Mouse (Mus musculus) layer of hippocampus, postnatal 25 days (tissue): ENCODE data around the gene Sema4d. TPM values are rescaled to one million over a fixed set of nuclear protein-coding genes. Genes with fewer than 3 reads are reported as not detected.
"Not testable (repeated sequence)": the region's sequence is repeated elsewhere in the genome, so short reads cannot be mapped to it uniquely, and the experiment has no call there.

Source experiments
- DNase-seq, 2 experiments: peaks; one replicate each; pipeline ENCODE4 v3.0.0; 2022; ENCODE audit warnings: mixed read lengths in 2 of 2, low spot score in 1 of 2; ENCODE audit errors: extremely low spot score in 1 of 2
- total RNA-seq, 2 experiments: library from RNA; stranded (reverse); gene quantifications; 2 replicates each; pipeline ENCODE4 v1.2.3; 2021

Sema4d gene
- total RNA-seq = 100 to 1,000 TPM; 127 to 132 TPM

DNA sequence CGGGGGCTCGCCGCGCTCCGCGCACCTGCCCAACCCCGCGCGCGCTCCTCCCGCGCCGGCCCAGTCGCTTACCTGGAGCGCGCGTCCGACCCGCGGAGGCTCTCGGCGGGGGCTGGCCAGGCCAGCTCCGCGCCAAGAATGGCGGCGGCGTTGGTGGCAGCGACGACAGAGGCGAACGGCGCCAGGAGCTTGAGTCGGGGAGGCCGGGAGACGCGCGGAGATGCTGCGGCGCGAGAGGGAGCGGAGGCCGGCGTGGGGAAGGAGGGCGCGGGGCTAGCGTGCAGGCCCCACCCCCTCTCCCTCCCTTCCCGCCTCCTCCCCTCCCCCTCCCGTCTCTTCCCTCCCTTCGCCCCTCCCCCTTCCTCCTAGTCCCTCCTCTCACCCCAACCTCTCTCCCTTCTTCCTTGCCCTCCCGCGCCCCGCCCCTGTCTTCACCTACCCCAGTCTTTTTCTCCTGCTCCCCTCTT lies at the start of gene Sema4d:
Sema4d (minus strand) TSS at position 323 of the 467 bp plus-strand sequence.
- DNase-seq = peak; percentile 58 to 69

DNA sequence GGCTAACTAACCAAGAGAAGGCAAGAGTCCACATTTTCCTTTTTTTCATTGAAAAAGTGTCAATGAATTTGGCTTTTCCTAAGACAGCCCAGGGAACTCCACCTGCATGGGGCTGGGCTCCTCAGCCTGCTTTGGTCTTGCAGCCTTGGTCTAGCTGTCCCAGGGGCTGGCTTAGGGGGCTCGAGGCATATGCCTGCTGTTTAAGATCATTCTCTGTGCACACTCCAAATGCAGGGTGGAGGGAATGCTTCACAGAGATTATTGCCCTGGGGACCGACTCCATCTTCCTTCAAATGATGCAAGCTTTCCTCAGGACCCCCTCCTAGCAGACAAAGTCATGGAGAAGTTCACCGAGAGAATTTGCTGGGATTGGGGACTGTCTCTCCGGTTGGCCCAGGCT lies 49.8 kb upstream of the Sema4d start:
- no peak for DNase-seq

DNA sequence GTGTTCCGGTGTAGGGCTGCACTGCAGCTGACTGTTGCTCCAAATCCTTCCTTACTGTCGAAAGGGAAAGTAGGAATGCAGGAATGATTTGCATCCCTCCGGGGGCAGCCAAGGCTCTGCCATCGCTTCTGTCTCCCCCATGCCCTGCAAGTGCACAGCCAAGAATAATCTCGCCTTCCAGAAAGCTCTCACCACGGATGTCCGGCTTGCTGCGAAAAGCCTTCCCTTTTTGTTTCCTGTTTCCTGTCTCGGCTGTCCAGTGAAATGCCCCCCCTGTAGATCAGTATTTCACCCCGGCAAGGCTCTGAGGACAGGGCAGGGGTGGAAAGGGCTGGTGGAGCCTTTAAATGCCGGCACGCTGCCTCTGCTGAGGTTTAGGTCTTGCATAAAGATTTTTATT lies 49.2 kb upstream of the Sema4d start:
- DNase-seq = no peak

DNA sequence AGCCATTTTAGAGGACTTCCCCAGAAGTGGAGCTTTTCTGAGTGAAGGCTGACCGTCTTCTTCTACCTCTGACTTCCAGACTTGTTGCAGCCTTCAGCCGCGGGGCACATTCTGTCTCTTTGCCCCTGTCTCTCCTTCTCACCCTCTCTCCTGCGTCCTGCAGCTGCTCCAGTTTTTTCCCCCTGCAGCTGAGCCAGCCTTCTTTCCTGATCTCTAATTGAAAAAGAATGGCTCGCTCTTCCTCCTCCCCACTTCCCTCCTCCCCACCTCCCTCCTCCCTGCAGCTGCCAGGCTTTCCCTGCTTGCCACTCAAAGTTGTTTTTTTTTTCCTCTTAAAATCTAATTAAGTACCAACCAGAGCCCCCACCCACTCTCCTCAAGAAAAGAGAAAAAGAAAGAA lies 48.6 kb upstream of the Sema4d start:
- DNase-seq = no peak

DNA sequence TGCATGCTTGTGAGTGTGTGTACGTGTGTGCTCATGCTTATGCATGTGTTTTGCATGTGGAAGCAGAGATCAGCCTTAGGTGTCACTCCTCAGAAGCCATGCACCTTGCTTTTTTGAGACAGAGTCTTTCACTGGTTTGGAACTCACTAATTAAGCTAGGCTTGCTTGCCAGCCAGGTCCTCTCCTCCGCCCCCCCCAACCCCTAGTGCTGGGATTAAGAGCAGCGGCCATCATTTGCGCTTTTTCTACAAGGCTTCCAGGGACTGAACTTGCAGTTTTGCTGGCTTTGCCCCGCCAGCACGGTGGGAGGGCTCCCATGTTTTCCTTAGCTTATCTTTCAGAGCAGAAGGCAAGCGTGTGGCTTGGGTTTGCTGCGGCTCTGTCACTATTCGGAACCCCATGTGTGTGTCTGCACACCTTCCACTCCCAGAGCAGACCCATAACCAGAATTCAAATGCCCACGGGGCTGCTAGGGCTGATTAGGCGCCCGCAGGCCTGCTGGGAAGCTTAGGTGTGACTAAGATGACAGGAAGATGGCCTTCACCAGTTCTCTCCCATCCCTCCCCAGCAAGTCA lies 48.1 kb upstream of the Sema4d start:
- DNase-seq = no peak

DNA sequence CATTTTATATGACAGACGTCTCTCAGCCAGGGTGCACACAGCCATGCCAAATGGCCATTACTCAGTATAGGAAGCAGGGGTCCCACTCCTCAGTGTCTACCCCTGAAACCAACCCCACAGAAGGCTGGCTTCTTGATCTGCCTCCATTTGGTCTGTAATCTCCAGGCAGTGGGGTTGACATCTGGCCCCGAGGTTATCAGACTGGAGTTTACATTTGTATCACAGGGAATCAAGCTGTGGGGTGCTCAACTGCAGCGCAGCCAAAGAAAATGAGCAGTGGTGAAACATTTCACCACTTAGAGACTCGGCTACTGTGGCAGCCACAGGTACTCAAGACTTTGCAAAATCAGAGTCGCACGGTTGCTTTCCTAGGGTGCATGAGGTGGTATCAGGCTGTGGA lies 47.2 kb upstream of the Sema4d start:
- no peak for DNase-seq

DNA sequence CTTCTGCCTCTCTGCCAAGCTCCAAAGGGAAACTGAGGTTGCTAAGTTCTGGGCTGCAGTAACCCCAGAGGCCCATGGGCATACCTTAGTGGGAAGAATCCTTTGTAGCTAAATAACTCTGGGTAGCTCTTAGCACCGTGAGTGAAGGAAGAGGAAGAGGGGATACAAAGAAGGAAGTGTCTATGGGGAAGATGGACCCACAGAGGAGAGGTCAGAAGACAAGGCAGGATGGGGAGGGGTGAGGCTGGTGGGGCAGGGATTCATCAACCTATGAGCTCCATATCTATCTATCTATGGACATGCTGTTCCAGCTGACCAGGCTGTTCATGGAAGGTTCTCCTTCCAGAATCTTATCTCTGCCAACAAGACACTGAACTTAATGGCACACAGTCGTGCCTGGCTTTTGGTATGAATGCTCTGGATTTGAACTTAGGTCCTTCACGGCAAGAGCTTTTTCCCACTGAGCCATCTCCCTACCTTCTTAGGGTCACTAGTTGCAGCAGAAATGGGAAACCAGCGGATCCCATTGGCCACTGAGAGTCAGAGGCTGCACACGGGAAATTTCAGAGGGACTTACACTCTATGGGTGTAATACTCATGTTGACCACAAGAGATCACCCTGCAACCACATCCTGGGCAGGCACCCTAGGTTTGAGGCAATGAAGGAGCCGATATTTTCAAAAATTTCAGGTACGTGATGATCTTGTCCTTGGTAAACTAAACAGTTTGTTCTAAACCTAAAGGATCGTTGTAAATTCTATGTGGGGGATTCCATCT lies 45.9 kb upstream of the Sema4d start:
- peak in 1 of 2 experiments; percentile 34 for DNase-seq

DNA sequence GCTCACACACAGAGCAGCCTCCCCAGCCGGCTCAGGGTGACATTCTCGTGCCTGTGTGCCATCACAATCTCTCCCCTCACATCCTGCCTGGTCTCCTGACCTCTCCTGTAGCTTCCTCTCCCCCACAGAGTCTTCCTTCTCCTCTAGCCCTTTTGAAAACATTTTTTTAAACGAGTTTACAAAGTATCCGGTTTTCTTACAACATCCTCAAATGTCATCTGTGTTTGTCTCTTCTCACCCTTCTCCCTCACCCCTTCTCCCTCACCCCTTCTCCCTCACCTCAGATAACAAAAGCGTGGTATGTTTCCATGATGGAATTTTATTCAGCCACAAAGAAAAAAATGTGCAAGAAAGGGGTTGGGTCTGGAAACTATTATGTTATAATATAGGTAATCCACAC lies 43.9 kb upstream of the Sema4d start:
- DNase-seq = no peak

DNA sequence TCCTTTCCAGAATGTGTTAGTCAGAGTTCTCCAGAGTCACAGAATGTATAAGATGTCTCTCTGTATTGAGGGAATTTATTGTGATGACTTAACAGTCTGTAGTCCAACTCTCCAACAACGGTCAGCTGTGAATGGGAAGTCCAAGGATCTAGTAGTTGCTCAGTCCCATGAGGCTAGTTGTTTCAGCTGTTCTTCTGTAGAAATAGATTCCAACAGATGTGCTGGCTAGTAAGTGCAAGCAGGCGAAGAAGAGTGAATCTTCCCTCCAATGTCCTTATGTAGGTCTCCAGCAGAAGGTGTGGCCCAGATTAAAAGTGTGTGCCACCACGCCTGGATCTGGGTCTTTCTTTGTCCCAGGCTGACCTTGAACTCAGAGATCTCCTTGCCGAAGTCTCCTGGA lies 41.7 kb upstream of the Sema4d start:
- not testable (repeated sequence) for DNase-seq

DNA sequence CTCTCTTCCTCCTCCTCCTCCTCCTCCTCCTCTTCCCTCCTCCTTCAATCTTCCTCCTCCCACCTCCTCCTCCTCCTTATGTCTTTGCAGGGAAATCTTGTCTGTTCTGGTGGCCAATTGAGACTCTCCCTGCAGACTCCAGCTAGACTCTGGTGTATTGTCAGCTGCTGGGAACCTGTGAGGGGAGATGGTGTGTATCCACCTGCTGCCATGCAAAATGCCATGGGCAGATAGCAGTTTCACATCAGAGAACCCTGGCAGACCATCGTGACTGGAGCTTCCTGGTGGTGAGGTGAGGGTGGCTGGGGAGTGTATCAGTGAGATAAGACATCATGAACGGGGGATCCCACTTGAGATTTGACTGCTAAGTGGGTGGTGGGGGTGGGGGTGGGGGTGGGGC lies 41.0 kb upstream of the Sema4d start:
- no peak for DNase-seq

DNA sequence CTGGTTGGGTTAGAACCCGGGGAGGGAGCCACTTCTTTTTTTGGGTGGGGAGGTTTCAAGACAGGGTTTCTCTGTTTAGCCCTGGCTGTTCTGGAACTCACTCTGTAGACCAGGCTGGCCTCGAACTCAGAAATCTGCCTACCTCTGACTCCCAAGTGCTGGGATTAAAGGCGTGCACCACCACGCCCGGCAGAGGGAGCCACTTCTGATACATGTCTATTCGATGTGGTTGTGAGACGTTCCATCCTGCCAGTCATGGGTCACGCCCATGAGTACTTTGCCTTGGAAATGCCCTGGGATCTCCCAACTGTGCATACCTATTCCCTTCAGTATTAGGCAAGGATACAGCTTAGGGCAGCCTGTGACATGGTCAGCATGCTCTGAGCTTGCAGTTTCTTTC lies 40.5 kb upstream of the Sema4d start:
- DNase-seq = not testable (repeated sequence)

DNA sequence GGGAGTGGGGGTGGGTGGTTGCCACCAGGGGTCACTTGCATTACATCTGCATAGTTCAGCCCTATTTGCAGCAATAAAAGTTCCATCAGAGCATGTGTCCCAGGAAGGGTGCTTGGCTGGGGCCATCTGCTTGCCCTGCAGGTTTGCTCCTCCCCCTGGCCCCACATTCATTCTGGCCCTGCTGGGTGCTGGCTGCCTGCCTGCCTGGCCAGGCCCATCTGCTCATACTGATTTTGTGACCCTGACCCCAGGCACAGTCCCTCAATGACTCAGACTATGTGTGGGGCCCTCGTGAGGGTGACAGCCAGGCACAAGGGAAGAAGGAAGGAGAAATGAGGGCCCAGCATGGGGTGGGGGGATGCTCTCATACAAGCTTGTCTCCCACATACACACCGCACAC lies 40.1 kb upstream of the Sema4d start:
- DNase-seq = no peak

DNA sequence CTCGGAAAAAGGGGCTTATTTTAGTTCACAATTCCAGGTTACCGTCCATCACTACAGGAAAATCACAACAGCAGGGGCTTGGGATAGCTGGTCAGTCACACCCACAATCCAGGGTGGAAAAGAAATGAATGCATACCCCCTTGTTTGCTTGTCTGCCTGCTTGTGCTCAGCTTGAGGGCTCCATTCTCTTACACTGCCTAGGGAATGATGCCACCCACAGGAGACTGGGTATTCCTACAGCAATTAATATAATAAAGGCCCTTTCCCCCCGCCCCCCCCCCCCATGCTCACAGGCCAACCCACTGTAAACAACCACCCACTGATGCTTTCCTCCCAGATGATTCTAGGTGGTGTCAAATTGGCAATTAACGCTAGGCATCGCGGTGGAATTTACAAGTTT lies 38.9 kb upstream of the Sema4d start:
- no peak for DNase-seq

DNA sequence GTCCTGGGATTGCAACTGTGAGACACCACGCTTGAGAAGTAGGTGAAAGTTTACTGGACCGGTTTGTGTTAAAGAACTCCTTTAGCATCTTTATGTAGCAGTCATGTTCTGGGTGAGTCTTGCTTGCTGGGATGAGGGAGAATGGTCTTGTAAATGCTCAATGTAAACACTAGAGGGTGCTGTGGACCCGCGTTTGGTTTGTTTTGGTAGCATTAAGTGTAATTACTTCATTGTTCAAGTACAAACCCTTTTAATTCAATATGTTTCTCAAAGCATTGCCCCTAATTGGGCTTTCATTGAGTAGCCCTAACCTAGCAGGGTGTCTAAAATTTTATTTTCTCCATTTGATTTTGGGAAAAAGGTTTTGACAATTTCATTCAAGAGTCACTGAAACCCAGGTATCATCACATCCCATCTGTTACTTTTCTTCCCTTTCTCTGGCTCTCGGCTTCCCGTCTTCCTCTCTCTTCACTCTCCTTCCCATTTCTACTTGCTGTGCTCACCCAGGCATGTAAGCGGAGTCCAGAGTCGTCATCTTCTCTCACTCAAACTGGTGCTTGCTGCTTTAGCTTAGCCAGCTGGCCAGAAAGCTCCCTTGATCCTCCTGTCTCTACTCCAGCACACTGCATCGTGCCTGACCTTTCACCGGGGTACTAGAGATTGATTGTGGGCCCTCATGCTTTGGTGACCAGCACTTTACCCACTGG lies 37.4 kb upstream of the Sema4d start:
- DNase-seq = peak in 1 of 2 experiments; percentile 52

DNA sequence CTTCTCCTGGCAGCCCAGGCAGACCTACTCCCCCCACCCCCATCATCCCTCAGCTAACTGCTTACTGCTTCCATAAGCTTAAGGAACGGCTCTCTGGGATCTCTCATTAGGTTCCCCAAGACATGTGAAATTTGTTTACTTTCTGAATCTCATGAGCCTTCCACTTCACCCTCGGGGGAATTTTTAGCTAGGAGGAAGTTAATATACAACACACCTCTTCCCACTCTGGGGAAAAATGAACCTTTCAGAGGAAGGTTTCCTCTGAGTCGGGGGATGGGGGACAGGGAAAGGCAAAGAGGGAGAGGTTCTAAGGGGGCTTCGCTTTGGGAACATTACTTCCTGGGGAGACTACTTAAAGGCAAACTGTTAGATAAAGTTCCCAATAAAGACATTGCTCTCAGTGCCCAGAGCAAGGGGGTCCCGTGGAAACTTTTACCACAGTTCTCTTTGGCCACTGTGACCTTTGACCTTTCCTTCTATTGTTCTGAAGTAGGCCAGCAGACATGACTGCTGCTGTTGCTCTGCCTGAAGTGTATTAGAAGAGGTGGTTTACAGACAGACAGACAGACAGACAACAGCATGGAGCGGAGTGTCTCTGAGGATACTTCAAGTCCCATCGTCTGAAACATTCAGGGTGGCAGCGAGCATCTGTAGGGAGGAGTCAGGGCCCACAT lies 30.4 kb upstream of the Sema4d start:
- no peak for DNase-seq

DNA sequence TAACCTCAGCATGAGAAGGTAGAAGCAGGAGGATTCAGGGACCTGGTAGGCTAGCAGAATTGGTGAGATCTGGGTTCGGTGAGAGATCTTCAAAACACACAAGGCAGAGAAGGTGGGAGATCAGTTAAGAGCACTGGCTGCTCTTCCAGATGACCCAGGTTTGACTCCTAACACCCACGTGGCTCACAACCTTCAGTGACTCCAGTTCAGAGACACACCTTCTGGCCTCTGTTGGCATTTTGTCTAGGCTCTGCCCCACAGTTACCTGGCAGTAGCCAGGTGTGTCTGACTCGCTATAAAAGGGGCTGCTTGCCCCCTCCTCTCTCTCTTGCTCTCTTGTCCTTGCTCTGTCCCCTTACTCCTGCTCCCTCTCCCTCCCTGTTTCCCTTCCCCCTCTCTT lies 28.4 kb upstream of the Sema4d start:
- DNase-seq = no peak

DNA sequence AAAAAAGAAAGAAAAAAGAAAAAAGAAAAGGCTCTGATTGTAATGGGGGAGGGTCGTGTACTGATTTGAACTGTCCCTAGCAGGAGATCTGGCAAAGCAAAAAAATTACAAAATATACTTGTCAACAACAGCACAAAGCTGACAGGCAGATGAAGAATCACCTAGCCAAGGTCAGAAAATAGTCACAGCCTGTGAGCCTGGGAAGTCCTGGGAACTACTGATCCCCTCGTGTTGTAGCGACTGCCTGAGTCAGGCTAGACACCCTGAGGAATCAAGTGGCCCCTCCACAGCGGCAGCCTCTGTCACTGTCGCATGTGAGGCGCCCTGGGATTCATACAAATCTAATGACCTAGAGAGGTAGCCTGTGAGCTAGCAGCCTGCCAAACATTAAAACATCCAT lies 25.8 kb upstream of the Sema4d start:
- no peak for DNase-seq

DNA sequence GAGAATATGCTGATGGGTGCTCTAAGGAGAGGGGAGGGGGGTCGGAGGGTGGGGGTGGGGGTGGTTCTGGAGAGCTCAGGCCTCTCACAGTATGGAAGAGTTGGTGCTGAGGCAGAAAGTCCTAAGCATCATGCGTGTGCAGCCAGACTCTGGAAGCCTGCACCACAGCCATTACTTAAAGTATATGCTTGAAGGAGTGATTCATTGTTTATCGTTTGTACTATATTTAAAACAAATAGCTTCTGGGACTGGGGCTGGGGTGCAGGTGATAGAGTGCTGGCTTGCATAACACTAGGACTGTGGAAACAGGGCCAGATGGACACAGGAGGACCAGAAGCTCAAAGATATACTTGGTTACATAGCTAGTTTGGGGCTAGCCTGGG lies 25.4 kb upstream of the Sema4d start:
- DNase-seq = no peak

DNA sequence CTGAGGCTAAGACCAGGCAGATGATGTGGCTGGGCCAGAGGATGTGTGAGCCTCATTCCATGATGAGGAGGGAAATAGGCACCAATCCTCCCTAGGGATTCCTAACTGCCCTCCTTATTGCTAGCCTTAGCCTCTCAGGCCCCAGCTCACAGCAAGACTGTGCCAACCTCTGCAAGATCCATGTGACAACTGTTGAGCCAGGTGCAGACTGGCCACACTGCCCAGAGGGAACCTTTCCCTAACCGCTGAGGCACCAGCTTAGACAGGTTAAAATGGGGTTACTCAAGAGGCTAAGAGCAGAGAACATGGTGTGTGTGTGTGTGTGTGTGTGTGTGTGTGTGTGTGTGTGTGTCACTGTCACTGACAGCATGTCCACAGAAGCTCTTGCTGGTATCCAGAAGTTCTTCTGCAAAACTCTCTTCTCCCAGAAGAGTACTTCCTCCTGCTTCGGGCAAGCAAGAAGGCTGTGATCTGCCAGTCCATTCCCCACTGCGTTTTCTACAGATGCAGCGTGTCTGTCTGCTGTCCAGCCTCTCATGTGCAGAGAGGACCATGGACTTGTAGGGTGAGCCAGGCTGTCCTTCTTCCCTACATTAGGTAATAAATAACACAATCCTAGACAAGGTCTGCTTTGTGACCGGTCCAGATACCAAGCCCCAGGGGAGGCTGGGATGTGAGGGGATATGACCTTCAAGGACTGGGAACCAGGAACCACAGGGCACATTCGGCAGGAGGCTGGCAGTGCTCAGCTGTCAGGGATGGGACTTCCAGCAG lies 24.8 kb upstream of the Sema4d start:
- DNase-seq = no peak

DNA sequence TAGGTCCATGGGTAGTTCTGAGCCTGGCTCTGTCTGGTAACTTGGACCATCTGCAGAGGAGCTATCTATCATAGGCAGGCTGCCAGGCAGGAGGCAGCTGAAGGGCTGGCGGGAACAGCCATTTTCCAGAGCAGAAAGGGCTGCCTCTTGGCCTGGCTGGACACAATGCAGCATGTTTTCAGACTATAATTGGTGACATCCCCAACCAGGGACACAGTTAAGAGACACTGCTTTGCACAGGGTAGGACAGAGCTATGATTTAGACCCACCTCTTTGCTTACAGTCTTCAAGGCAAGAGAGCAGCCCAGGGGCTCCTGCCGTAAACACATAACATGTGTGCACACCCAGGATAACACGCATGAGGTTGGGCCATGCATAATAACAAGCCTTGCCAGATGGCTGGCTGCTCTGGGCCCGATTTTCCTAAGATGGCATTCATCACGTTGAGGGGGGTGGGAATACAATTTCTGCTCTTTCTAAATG lies 23.1 kb upstream of the Sema4d start:
- peak in 1 of 2 experiments; percentile 28 for DNase-seq
